Mouse (Mus musculus): ENCODE results near the gene Scgb1c1. TPM values are rescaled to one million over a fixed set of nuclear protein-coding genes. Genes with fewer than 3 reads are reported as not detected.

Gene Scgb1c1
- polyA plus RNA-seq, 1 experiment from 2014 or later, result 0.23 TPM

- H3K27me3 ChIP-seq, result no peaks in the 10 kb centered on the region
- ATAC-seq (no peak), DNase-seq (ENCODE audit: low read depth, low spot score) (no peak)
- ChIA-PET CTCF (no interaction called here), POLR2A (no interaction called here)
- in situ Hi-C loops (cut with MboI; ENCODE audit: low pct_unique_long_range_greater_than_20kb), result no loop called here
- no peak for TF ChIP-seq CTCF (IDR thresholded peaks at IDR 0.05)
Observed at GRCm38 (mm10) chr7:140822731-140823130, 22.6 kb upstream of the Scgb1c1 start.

DNA sequence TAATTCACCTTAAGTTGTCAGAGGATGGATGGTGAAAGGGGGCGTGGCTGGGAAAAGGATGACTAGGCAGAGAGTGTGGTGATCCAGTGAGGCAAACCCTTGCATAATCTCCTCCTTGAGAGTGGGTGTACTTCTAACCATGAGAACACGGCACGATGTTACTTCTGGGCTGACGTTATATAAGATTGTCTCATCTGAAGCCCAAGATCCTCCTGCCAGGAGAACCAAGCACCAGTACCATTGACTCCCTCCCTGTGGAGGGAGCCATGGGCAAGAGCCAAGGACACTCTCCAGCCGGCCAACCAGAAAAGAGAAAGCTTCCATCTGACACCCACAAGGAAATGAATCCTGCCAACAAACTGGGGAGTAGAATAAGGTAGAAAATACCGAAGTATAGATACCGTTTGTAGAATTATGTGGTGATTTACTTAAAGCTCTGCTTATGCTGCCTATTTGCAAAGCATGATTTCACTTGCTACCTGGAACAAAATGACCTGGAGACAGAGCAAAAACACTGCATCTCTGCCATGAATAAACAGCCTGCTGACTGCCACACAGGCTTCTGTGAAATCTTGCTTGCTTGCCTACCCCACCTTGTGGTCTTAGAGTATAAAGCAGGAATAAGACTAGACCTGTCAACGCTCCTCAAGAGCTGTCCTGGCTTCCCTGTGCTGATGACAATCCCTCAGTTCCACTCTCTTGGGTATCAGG is 17.0 kb upstream of the Scgb1c1 start:
- ChIA-PET CTCF (interaction anchor here (0.8 to 2.1 kb wide), 5 partner anchors 8 to 21 kb away, joined by 3 to 6 read pairs (median 3); no protein-coding TSS in a partner anchor), POLR2A (no interaction called here)
- peak; percentile 93 for ATAC-seq
- in situ Hi-C loops (cut with MboI; ENCODE audit: low pct_unique_long_range_greater_than_20kb), result no loop called here
- no peaks in the 10 kb centered on the region for H3K27me3 ChIP-seq
- DNase-seq (ENCODE audit: low read depth, low spot score), result no peak
- TF ChIP-seq CTCF (IDR thresholded peaks at IDR 0.05), result peak; percentile 79

DNA sequence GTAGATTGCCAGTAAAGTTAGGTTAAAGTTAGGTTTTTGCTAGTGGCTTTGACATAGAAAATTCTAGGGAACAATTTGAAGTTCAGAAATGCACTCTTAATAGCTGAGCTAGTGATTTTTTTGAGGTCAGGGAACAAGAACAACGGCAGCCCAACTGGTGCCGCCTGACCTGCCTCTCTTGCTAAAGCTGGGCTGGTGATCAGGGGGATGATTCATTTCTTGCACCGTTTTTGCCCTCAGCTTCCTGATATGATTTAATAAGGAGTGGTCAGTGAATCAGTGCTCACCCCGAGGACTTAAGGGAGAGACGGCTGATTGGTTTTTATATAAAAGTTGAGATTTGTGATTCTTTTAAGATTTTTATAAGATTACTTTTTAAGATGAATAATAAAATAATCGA is 13.9 kb upstream of the Scgb1c1 start:
- no peak for TF ChIP-seq CTCF (IDR thresholded peaks at IDR 0.05)
- ChIA-PET POLR2A (no interaction called here), CTCF (no interaction called here)
- DNase-seq (ENCODE audit: low read depth, low spot score) (no peak), ATAC-seq (peak; percentile 9)
- in situ Hi-C loops (cut with MboI; ENCODE audit: low pct_unique_long_range_greater_than_20kb), result no loop called here
- H3K27me3 ChIP-seq, result no peaks in the 10 kb centered on the region

- ATAC-seq, result no peak
- POLR2A ChIA-PET, result no interaction called here
- in situ Hi-C loops (cut with MboI; ENCODE audit: low pct_unique_long_range_greater_than_20kb), result no loop called here
- TF ChIP-seq CTCF (IDR thresholded peaks at IDR 0.05), result no peak
- no peak for DNase-seq (ENCODE audit: low read depth, low spot score)
- CTCF ChIA-PET, result no interaction called here
- H3K27me3 ChIP-seq, result no peaks in the 10 kb centered on the region
Observed at GRCm38 (mm10) chr7:140833341-140833740, 12.0 kb upstream of the Scgb1c1 start.

DNA sequence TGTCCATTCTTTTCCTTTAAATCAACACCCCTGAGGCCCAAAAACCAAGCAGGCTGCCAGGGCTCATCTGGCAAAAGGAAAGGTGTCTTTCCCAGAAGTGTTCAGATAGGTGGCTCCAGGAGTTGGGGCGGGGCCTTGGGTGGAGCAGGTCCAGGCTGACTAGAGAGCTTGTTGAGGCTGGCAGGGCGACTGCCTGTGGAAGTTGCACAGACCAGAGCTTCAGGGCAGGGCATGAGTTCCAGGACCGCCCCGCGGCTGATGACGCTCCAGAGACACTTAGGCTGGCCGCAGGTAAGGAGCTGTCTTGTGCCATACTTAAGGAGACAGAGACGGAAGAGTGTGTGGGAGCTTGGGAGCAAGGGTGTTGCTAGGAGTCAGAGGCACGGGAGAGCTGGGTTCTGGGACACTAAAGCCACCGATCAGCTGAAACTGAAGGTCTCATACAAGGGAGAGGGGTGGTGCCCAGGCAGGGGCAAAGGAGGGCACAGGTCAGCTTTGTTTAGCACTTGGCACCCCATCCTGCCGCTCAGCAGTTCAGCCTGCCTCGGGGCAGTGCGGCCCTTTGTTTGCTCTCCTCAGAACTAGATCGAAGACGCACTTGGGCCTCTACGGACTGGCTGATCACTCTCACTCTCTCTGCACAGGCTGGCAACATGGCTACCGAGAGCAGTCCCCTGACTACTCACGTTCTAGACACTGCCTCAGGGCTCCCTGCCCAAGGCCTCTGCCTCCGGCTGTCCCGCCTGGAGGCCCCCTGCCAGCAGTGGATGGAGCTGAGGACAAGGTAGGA is 10.2 kb upstream of the Scgb1c1 start, which contains the start of gene Urah:
Urah (plus strand) TSS at position 51 of the 790 bp plus-strand sequence.
- TF ChIP-seq CTCF (IDR thresholded peaks at IDR 0.05), result no peak
- POLR2A ChIA-PET, result no interaction called here

DNA sequence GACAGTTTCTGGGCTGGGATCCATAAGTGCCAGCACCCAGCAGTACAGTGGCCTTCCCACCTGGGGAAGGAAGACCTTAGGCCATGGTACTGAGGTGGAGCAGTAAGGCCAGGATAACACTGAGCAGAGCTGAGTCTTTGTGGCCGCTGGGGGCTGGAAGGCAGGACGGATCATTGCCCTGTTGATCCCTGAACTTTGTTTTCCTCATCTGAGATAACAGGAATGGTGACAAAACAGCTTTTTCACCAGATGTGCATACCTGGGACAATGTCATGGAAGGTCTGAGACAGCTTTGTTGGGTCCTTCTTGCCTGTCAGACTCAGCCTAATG is 9.6 kb upstream of the Scgb1c1 start:
- H3K27me3 ChIP-seq, result no peaks in the 10 kb centered on the region
- ATAC-seq (no peak), DNase-seq (ENCODE audit: low read depth, low spot score) (no peak)
- TF ChIP-seq CTCF (IDR thresholded peaks at IDR 0.05), result no peak
- ChIA-PET POLR2A (no interaction called here), CTCF (interaction anchor here (1.6 kb wide), 1 partner anchor 10 kb away, joined by 3 read pairs; no protein-coding TSS in a partner anchor)
- in situ Hi-C loops (cut with MboI; ENCODE audit: low pct_unique_long_range_greater_than_20kb), result no loop called here

More for the DNA sequence above, 10.2 kb upstream of the Scgb1c1 start, which contains the start of gene Urah:
- ATAC-seq, result no peak
- DNase-seq (ENCODE audit: low read depth, low spot score), result no peak
- in situ Hi-C loops (cut with MboI; ENCODE audit: low pct_unique_long_range_greater_than_20kb), result no loop called here
- H3K27me3 ChIP-seq, result no peaks in the 10 kb centered on the region
- CTCF ChIA-PET, result interaction anchor here (1.6 kb wide), 1 partner anchor 10 kb away, joined by 3 read pairs; no protein-coding TSS in a partner anchor

DNA sequence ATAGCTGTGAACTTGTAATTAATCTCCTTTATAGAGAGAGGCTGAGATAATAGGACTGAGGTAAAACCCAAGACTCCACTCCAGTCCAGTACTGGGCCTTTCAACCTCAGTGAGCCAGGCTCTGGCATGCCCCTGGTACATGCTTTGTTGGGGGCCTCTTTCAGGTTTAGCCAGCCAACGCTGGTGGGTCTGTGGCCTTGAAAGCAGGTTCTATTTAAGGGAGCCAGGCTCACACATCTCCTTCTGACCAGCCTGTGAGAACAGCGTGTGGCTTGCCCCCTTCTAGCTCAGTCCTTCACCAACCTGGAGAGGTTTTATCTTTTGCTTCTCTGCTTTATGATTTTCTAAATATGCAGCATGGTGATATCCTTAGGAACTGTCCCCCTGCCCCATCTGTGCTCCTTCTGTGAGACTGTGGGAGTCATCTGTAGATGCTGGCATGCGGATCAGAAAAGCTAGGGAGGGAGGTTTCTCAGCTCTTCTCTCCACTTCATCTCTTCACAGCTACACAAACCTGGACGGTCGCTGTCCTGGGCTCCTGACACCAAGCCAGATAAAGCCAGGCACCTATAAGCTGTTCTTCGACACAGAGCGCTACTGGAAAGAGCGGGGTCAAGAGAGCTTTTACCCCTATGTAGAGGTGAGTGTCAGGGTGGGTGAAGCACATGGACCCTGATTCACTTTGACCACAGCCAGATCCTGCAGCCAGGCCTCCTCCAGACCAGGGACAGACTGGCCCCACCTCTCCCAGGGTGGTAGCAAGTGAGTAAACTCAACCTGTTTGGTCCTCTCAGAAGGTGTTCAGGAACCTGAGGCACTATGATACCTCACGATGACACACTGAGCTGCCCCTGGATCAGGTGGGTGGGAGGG is 8.9 kb upstream of the Scgb1c1 start:
- DNase-seq (ENCODE audit: low read depth, low spot score) (no peak), ATAC-seq (no peak)
- TF ChIP-seq CTCF (IDR thresholded peaks at IDR 0.05), result no peak
- ChIA-PET POLR2A (no interaction called here), CTCF (interaction anchor here (0.9 to 1.6 kb wide), 2 partner anchors 11 to 70 kb away, joined by 3 read pairs; no protein-coding TSS in a partner anchor)
- in situ Hi-C loops (cut with MboI; ENCODE audit: low pct_unique_long_range_greater_than_20kb), result no loop called here
- no peaks in the 10 kb centered on the region for H3K27me3 ChIP-seq

- TF ChIP-seq CTCF (IDR thresholded peaks at IDR 0.05), result no peak
- no peaks in the 10 kb centered on the region for H3K27me3 ChIP-seq
- DNase-seq (ENCODE audit: low read depth, low spot score), result no peak
- no peak for ATAC-seq
- CTCF ChIA-PET, result no interaction called here
- in situ Hi-C loops (cut with MboI; ENCODE audit: low pct_unique_long_range_greater_than_20kb), result no loop called here
- POLR2A ChIA-PET, result no interaction called here
Observed at GRCm38 (mm10) chr7:140839556-140839955, 5.8 kb upstream of the Scgb1c1 start.

- ATAC-seq (peak; percentile 16), DNase-seq (ENCODE audit: low read depth, low spot score) (no peak)
- no peak for TF ChIP-seq CTCF (IDR thresholded peaks at IDR 0.05)
- CTCF ChIA-PET, result interaction anchor here (1.0 to 1.5 kb wide), 2 partner anchors 11 to 62 kb away, joined by 4 read pairs; no protein-coding TSS in a partner anchor
- POLR2A ChIA-PET, result interaction anchor here (0.6 kb wide), 1 partner anchor 82 kb away, joined by 3 read pairs; no protein-coding TSS in a partner anchor
- in situ Hi-C loops (cut with MboI; ENCODE audit: low pct_unique_long_range_greater_than_20kb), result loop anchor here (5.0 to 10.0 kb wide), 3 partner anchors 61 to 334 kb away; partner anchors contain the start of genes Cox8b and Rnh1
- no peaks in the 10 kb centered on the region for H3K27me3 ChIP-seq
Observed at GRCm38 (mm10) chr7:140840750-140841735, 4.3 kb upstream of the Scgb1c1 start.
